Mouse (Mus musculus) heart, adult 2 months (tissue): ENCODE measurements around the gene Narf. TPM values are rescaled to one million over a fixed set of nuclear protein-coding genes. Genes with fewer than 3 reads are reported as not detected.

Experiments used
- DNase-seq, 2 experiments: peaks; one replicate each; pipeline ENCODE4 v3.0.0; 2021
- H3K27ac ChIP-seq: fragments of 200-600 bp; 2 replicates; pipeline ENCODE4 v1.8.1; 2022
- H3K27me3 ChIP-seq: fragments of 200-500 bp; 2 replicates; pipeline ENCODE4 v1.6.1; 2012; ENCODE audit warnings: mild to moderate bottlenecking, low read length, inconsistent platforms, mixed read lengths; ENCODE audit not compliant: control insufficient read depth, insufficient read depth
- H3K36me3 ChIP-seq: fragments of 200-500 bp; 2 replicates; pipeline ENCODE4 v1.6.1; 2012; ENCODE audit warnings: low read length, inconsistent platforms; ENCODE audit not compliant: control insufficient read depth, insufficient read depth
- H3K4me1 ChIP-seq: fragments of 200-500 bp; 2 replicates; pipeline ENCODE4 v1.6.1; 2011; ENCODE audit warnings: low read length; ENCODE audit not compliant: control insufficient read depth, insufficient read depth
- H3K4me3 ChIP-seq: fragments of 200-600 bp; 2 replicates; pipeline ENCODE4 v1.8.1; 2022
- H3K79me2 ChIP-seq: fragments of 200-500 bp; replicated peaks from 2 replicates; pipeline ENCODE4 v1.6.1; 2012; ENCODE audit warnings: mild to moderate bottlenecking, inconsistent platforms, low read length, moderate library complexity, mixed read lengths; ENCODE audit not compliant: control insufficient read depth, insufficient read depth
- H3K9ac ChIP-seq: fragments of 200-500 bp; 2 replicates; pipeline ENCODE4 v1.6.1; 2012; ENCODE audit warnings: low read depth, mild to moderate bottlenecking, control low read depth, inconsistent platforms, low read length, mixed read lengths
- EP300 ChIP-seq: fragments of 200-500 bp; IDR thresholded peaks from 2 replicates; pipeline ENCODE4 v1.6.1; 2011; ENCODE audit warnings: low read depth, low read length, control low read depth; ENCODE audit not compliant: insufficient read depth
- POLR2A ChIP-seq: fragments of 200-500 bp; IDR thresholded peaks from 2 replicates; pipeline ENCODE4 v1.6.1; 2011; ENCODE audit warnings: mild to moderate bottlenecking, low read depth, low read length, control low read depth; ENCODE audit not compliant: insufficient read depth
- WGBS: fragments of 180-500 bp; shearing (Covaris S2); methylation state at CpG from one replicate; pipeline ENCODE4 v1.1.7; 2018; 5-methylcytosine and 5-hydroxymethylcytosine counted together
- intact Hi-C: fragments of 180-260 bp; cut with DNase I; formaldehyde crosslinking; loops from one replicate; pipeline ENCODE4 v1.15.1; 2025
- polyA plus RNA-seq: library from polyadenylated mRNA; depleted of rRNA; stranded (reverse); fragments of >200 nt; gene quantifications from 2 replicates; pipeline ENCODE4 v1.2.3, GENCODE M21; 2012; rRNA removed
- total RNA-seq, 2 experiments: library from RNA; stranded (reverse); gene quantifications; 2 replicates each; pipeline ENCODE4 v1.2.3; 2021

Narf gene
- total and polyA plus RNA-seq, 3 experiments, result 76.7 to 102 (median 91.4) TPM

GRCm38 (mm10) chr11:121305371-121305770 lies 68.3 kb downstream of the Narf start:
- Histone ChIP-seq H3K4me1 (no peaks in the 10 kb centered on the region), H3K79me2 (no peaks in the 10 kb centered on the region; the same call in 1 of the 2 replicates), H3K9ac (no peak overlapping the region), H3K36me3 (no peaks in the 10 kb centered on the region; the same call in 1 of the 2 replicates), H3K4me3 (no peak overlapping the region), H3K27ac (no peak overlapping the region), H3K27me3 (no peaks in the 10 kb centered on the region)
- intact Hi-C loops, result no loop called here
- TF ChIP-seq EP300, result no peak
- TF ChIP-seq POLR2A, result no peak
- 93% methylated on average over 6 of the region's 6 CpGs for WGBS
- DNase-seq, result no peak

Other genes with a start within 250 kb of the Narf start
- 10 to 100 TPM; 48.7 to 55.9 TPM for gene Csnk1d, start 245.9 kb upstream of the Narf start, total RNA-seq
- 33.9 and 45.6 TPM in 2 replicates for gene Csnk1d, start 245.9 kb upstream of the Narf start, polyA plus RNA-seq
- under 1 TPM; 0.23 to 0.26 TPM for gene Cd7, start 197.8 kb upstream of the Narf start, total RNA-seq
- gene Cd7, start 197.8 kb upstream of the Narf start, polyA plus RNA-seq, result 1.3 and 1.9 TPM in 2 replicates
- gene Sectm1b, start 173.7 kb upstream of the Narf start, total RNA-seq, result not detected
- gene Sectm1b, start 173.7 kb upstream of the Narf start, polyA plus RNA-seq, result not detected in 2 replicates
- not detected for gene Sectm1a, start 156.0 kb upstream of the Narf start, total RNA-seq
- not detected in 2 replicates for gene Sectm1a, start 156.0 kb upstream of the Narf start, polyA plus RNA-seq
- not detected for gene Tex19.2, start 118.6 kb upstream of the Narf start, total RNA-seq
- gene Tex19.2, start 118.6 kb upstream of the Narf start, polyA plus RNA-seq, result not detected in 2 replicates
- gene Tex19.1, start 91.1 kb upstream of the Narf start, total RNA-seq, result not detected
- gene Tex19.1, start 91.1 kb upstream of the Narf start, polyA plus RNA-seq, result not detected in 2 replicates
- gene Uts2r, start 77.0 kb upstream of the Narf start, total RNA-seq, result under 1 TPM; 0.20 to 0.37 TPM
- gene Uts2r, start 77.0 kb upstream of the Narf start, polyA plus RNA-seq, result 1.9 and 3.2 TPM in 2 replicates
- 1 to 10 TPM; 6.7 to 7.6 TPM for gene Hexdc, start 32.8 kb upstream of the Narf start, total RNA-seq
- 10.1 and 15.6 TPM in 2 replicates for gene Hexdc, start 32.8 kb upstream of the Narf start, polyA plus RNA-seq
- gene Ogfod3, start 32.5 kb upstream of the Narf start, total RNA-seq, result 10 to 100 TPM; 15.8 to 19.8 TPM
- 12.5 and 15.8 TPM in 2 replicates for gene Ogfod3, start 32.5 kb upstream of the Narf start, polyA plus RNA-seq
- gene Cybc1, start 7.9 kb upstream of the Narf start, total RNA-seq, result 1 to 10 TPM; 7.6 TPM
- gene Cybc1, start 7.9 kb upstream of the Narf start, polyA plus RNA-seq, result 10.4 and 15.2 TPM in 2 replicates
- 10 to 100 TPM; 20.3 to 22.0 TPM for gene Foxk2, start 22.7 kb downstream of the Narf start, total RNA-seq
- gene Foxk2, start 22.7 kb downstream of the Narf start, polyA plus RNA-seq, result 13.6 and 19.4 TPM in 2 replicates
- 10 to 100 TPM; 34.4 to 36.8 TPM for gene Wdr45b, start 117.2 kb downstream of the Narf start, total RNA-seq
- 36.9 and 57.6 TPM in 2 replicates for gene Wdr45b, start 117.2 kb downstream of the Narf start, polyA plus RNA-seq
- 1 to 10 TPM in 1 of 2 experiments, under 1 TPM in 1; 0.91 to 1.5 TPM for gene Rab40b, start 151.0 kb downstream of the Narf start, total RNA-seq
- 2.0 and 2.8 TPM in 2 replicates for gene Rab40b, start 151.0 kb downstream of the Narf start, polyA plus RNA-seq
- gene Fn3krp, start 184.1 kb downstream of the Narf start, total RNA-seq, result 1 to 10 TPM; 6.2 to 6.9 TPM
- gene Fn3krp, start 184.1 kb downstream of the Narf start, polyA plus RNA-seq, result 7.1 and 9.1 TPM in 2 replicates
- gene Fn3k, start 197.7 kb downstream of the Narf start, total RNA-seq, result 10 to 100 TPM; 23.6 to 26.3 TPM
- 20.4 and 23.7 TPM in 2 replicates for gene Fn3k, start 197.7 kb downstream of the Narf start, polyA plus RNA-seq
- gene Tbcd, start 214.7 kb downstream of the Narf start, total RNA-seq, result 10 to 100 TPM; 10.6 to 11.4 TPM
- gene Tbcd, start 214.7 kb downstream of the Narf start, polyA plus RNA-seq, result 17.4 and 20.3 TPM in 2 replicates